Mouse (Mus musculus): ENCODE data around the gene Irs3. TPM values are rescaled to one million over a fixed set of nuclear protein-coding genes. Genes with fewer than 3 reads are reported as not detected.
A peak's percentile ranks its signal among the peaks of the same experiment; 100 is the strongest.

Irs3 gene
- polyA plus RNA-seq, 1 experiment from 2014 or later, result 0.18 TPM

- H3K9me3 ChIP-seq, result no peaks in the 10 kb centered on the region
- no peak overlapping the region for H3K4me3 ChIP-seq
- ATAC-seq (ENCODE audit: insufficient number of reproducible peaks, insufficient read depth, low FRiP score, low TSS enrichment), result no peak
- H3K4me2 ChIP-seq (replicated peaks), result no peak overlapping the region
- H3K27me3 ChIP-seq, result no peaks in the 10 kb centered on the region
- H3K4me1 ChIP-seq, result peaks cover 56% of the 10 kb centered on the region
- WGBS, result 65% methylated on average over 5 of the region's 5 CpGs
- peak overlapping the region; percentile 98; the same call in 1 of the 2 replicates for H3K27ac ChIP-seq
- H3K9ac ChIP-seq, result no peak overlapping the region
- no peaks in the 10 kb centered on the region for H3K36me3 ChIP-seq
These were observed 32.4 kb downstream of the Irs3 start for GRCm38 (mm10) chr5:137613076-137613475.

GRCm38 (mm10) chr5:137611245-137611602, 34.3 kb downstream of the Irs3 start:
- no peaks in the 10 kb centered on the region for H3K27me3 ChIP-seq
- H3K4me3 ChIP-seq, result peak overlapping the region; percentile 36
- H3K9ac ChIP-seq, result peak overlapping the region; percentile 52
- H3K9me3 ChIP-seq, result no peaks in the 10 kb centered on the region
- 3% methylated on average over 6 of the region's 6 CpGs for WGBS
- H3K4me1 ChIP-seq, result peaks cover 63% of the 10 kb centered on the region
- peak overlapping the region; percentile 59 for H3K4me2 ChIP-seq (replicated peaks)
- H3K27ac ChIP-seq, result peak overlapping the region; percentile 98
- ATAC-seq (ENCODE audit: insufficient number of reproducible peaks, insufficient read depth, low FRiP score, low TSS enrichment), result peak; percentile 54
- H3K36me3 ChIP-seq, result peaks cover 14% of the 10 kb centered on the region

DNA sequence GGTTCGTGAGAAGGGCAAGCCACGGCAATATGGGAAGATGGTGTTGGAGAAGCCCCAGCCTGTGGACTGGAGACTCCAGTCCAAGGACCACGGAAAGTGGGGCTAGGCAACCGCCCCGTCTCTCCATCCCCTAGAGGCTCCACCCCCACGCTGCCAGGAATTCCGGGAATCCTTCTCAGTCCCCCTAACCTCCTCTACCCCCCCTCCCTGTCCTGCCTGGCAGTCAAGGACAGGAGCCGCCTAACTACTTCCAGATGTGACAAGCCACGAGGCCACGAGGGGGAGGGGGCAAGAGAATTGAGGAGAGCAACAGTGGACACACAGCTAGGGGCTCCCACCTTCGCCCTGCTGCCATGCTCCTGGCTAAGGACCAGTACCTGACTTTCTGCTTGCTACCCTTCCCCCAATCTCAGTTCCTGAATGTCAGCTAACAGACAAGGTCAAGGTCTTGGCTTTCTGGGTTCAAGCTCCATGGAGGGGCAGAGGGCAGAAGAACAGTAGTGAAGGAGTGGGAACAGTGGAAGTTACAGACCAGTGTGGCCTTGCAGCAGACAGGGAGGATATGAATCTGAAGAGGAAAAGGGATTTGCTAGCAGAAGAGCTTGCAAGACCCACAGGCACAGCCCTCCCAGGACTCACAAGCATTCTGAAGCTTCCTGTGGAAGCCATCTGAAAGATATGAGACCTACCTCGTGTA, 34.8 kb downstream of the Irs3 start:
- peaks cover 63% of the 10 kb centered on the region for H3K4me1 ChIP-seq
- H3K4me2 ChIP-seq (replicated peaks), result peak overlapping the region; percentile 59
- WGBS, result 5% methylated on average over 12 of the region's 12 CpGs
- peak overlapping the region; percentile 98 for H3K27ac ChIP-seq
- H3K9ac ChIP-seq, result peak overlapping the region; percentile 52
- no peaks in the 10 kb centered on the region for H3K27me3 ChIP-seq
- ATAC-seq (ENCODE audit: insufficient number of reproducible peaks, insufficient read depth, low FRiP score, low TSS enrichment), result peak; percentile 57; the same call in 1 of the 2 replicates
- peak overlapping the region; percentile 36 for H3K4me3 ChIP-seq
- no peaks in the 10 kb centered on the region for H3K9me3 ChIP-seq
- peaks cover 19% of the 10 kb centered on the region for H3K36me3 ChIP-seq

DNA sequence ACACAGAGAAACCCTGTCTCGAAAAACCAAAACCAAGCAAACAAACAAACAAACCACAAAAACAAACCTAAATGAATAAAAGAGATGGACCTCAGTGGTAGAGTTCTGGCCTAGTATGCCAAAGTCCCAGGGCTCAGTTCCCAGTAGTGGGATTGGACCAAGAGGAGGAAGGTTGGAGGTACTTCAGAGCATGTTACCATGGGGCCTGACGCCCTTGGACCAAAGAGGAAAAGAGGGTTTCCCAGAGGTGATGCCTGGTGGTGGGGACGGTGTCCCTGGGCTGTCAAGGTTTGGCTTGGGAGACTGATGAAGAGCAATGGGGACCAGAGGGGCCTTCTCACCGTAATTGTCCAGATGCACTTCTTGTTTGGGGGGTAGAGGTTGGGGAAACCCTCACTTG, 35.5 kb downstream of the Irs3 start:
- H3K36me3 ChIP-seq, result peaks cover 26% of the 10 kb centered on the region
- no peaks in the 10 kb centered on the region for H3K27me3 ChIP-seq
- H3K4me1 ChIP-seq, result peaks cover 63% of the 10 kb centered on the region
- H3K9me3 ChIP-seq, result no peaks in the 10 kb centered on the region
- no peak for ATAC-seq (ENCODE audit: insufficient number of reproducible peaks, insufficient read depth, low FRiP score, low TSS enrichment)
- H3K9ac ChIP-seq, result peak overlapping the region; percentile 52
- H3K4me2 ChIP-seq (replicated peaks), result peak overlapping the region; percentile 59
- 39% methylated on average over 4 of the region's 4 CpGs for WGBS
- peak overlapping the region; percentile 36 for H3K4me3 ChIP-seq
- peak overlapping the region; percentile 98 for H3K27ac ChIP-seq

DNA sequence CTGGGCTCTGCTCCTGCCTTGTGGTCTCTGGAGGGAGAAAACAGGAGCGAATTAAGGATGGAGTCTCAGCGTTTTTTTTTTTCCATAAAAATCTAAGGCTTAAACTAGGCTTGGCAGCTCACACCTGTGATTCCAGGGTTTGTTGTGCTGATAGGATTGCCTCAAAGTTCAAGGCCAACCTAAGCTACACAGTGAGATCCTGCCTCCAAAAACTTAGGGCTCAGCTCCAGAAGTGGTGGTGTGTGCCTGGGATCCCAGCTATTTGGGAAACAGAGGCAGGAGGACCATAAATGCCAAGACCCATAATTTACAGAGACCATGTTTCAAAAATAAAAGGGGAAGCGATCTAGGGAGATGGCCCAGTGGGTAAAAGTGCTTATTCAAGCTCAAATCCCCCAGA, 36.2 kb downstream of the Irs3 start:
- H3K9me3 ChIP-seq, result no peaks in the 10 kb centered on the region
- H3K36me3 ChIP-seq, result peaks cover 30% of the 10 kb centered on the region
- WGBS, result 52% methylated on average over 3 of the region's 3 CpGs
- H3K4me2 ChIP-seq (replicated peaks), result peak overlapping the region; percentile 59
- no peaks in the 10 kb centered on the region for H3K27me3 ChIP-seq
- no peak for ATAC-seq (ENCODE audit: insufficient number of reproducible peaks, insufficient read depth, low FRiP score, low TSS enrichment)
- H3K4me3 ChIP-seq, result peak overlapping the region; percentile 29
- peaks cover 63% of the 10 kb centered on the region for H3K4me1 ChIP-seq
- H3K9ac ChIP-seq, result peak overlapping the region; percentile 47
- peak overlapping the region; percentile 98 for H3K27ac ChIP-seq

DNA sequence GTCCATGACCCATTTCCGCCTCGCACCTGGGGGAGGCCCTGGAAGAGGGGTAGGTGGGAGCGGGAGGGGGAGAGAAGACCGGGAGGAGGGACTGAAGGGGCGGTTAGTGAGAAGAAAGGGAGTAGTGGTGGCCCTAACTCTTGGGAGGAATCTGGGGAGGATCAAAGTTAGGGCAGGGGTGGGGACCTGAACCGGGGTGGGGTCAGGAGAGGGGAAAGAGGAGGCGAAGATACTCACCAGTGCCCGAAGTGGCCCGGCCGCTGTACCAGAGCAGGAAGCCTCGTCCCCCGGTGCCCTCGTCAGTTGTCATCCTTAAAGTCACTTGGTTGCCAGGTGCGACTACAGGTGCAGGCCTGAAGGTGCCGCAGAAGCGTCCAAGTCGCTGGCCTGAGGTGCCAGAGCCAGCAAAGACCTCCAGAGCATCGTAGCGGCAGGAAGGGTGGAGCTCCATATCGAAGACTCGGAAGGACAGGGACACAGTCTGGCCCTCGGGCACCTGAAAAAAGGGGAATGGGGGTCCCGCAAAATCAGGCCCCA, 36.8 kb downstream of the Irs3 start:
- Histone ChIP-seq H3K4me1 (peaks cover 63% of the 10 kb centered on the region), H3K27me3 (no peaks in the 10 kb centered on the region), H3K4me2 (replicated peaks) (peak overlapping the region; percentile 59), H3K36me3 (peaks cover 30% of the 10 kb centered on the region), H3K9me3 (no peaks in the 10 kb centered on the region), H3K9ac (peak overlapping the region; percentile 47), H3K4me3 (peak overlapping the region; percentile 29), H3K27ac (peak overlapping the region; percentile 42)
- 10% methylated on average over 22 of the region's 23 CpGs for WGBS
- ATAC-seq (ENCODE audit: insufficient number of reproducible peaks, insufficient read depth, low FRiP score, low TSS enrichment), result no peak

DNA sequence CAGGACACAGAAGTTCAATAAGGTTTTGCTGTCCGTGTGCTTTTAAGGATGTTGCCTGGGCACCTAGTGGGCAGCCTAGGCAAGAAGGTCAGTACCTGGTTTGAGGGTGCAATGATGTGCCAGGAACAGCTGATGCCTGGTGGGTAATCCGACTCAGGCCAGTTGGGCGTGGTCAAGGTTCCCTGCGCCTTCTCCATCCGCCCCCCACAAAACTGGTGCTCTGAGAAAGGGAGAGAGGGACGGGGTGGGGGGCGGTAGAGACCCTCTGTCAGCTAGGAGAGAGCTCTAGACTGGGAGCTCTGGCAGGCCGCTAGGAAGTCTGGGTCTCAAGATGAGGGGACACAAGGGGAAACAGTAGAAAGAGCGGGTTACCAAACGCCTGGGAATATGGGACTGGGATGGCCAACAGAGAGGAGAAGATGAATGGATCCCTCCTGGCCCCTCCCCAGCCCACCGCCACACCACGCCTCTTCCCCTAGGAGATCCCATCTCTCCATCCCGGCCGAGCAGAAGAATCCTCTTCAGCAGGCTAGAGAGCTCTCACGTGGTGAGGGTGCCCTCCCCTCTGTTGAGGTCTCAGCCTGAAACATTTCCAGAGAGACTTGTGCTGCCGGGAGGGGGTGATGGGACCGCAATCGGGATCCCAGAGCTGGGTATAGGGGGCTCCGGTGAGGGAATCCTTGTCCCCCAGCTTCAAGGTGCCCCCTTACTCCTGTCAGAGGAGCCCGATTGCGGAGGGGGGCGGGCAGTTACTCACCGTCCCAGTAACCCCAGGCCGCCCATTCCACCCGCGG, 37.5 kb downstream of the Irs3 start:
- Histone ChIP-seq H3K27me3 (no peaks in the 10 kb centered on the region), H3K4me1 (peaks cover 62% of the 10 kb centered on the region), H3K9ac (peak overlapping the region; percentile 47), H3K4me3 (peak overlapping the region; percentile 29), H3K27ac (peak overlapping the region; percentile 42), H3K36me3 (peaks cover 30% of the 10 kb centered on the region), H3K9me3 (no peaks in the 10 kb centered on the region), H3K4me2 (replicated peaks) (peak overlapping the region; percentile 59)
- 16% methylated on average over 26 of the region's 26 CpGs for WGBS
- ATAC-seq (ENCODE audit: insufficient number of reproducible peaks, insufficient read depth, low FRiP score, low TSS enrichment), result no peak

DNA sequence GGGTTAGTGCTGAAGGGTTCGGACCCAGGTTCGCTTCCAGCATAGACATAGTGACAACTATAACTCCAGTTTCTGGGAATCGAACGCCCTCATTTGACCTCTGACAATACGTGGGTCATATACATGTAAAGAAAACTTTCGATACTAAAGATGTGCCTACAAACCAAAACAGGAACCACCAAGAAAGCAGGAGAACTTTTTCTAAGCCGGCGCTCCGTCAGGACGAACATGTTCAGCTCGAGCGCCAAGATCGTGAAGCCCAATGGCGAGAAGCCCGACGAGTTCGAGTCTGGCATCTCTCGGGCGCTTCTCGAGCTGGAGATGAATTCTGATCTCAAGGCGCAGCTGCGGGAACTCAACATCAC, 44.2 kb downstream of the Irs3 start:
- ATAC-seq (ENCODE audit: insufficient number of reproducible peaks, insufficient read depth, low FRiP score, low TSS enrichment), result 0 out of 2 replicates have a peak, but pooled peaks have one; percentile 0
- H3K36me3 ChIP-seq, result peaks cover 26% of the 10 kb centered on the region
- no peaks in the 10 kb centered on the region for H3K9me3 ChIP-seq
- peak overlapping the region; percentile 64 for H3K4me3 ChIP-seq
- under 1% methylated on average over 22 of the region's 22 CpGs for WGBS
- H3K4me1 ChIP-seq, result peaks cover 27% of the 10 kb centered on the region
- H3K4me2 ChIP-seq (replicated peaks), result peak overlapping the region; percentile 96
- H3K9ac ChIP-seq, result peak overlapping the region; percentile 58
- peak overlapping the region; percentile 69 for H3K27ac ChIP-seq
- H3K27me3 ChIP-seq, result no peaks in the 10 kb centered on the region

DNA sequence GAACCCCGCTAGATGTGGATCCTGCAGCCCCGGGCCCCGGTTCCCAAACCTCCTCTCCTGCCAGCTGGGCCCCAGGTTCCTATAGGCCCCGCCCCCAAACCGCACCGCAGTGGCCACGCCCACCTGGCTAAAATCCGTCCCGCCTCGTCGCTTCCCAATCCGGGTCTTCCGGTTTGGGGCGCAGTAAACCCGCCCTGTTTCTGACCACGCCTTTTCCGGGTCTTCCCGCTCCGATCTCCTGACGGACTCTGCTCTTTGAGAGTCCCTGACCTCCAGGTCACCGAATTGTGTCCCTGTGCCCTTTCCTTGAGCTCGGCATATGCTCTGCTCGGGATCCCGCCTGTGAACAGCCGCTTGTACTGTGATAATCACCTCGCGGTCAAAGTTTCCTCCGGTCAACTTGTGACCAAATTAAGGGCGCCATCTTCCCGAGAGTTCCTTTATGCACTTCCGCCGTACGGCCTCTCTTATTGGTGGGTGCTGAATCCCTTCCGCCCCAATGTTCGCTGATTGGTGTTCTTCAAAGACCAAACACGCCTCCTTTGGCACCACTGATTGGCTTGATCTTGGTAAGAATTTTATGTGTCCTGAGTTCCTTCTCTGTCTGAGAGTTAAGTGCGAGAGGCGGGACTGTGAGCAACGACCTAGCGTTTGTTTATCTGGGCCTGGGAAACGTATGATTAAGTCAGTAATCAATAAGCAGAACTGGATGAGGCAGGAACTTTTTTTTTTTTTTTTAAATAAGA, 44.7 kb downstream of the Irs3 start, which contains the start of gene Mospd3:
TSS of gene Mospd3 (minus strand) at position 440 of the 746 bp plus-strand sequence.
- H3K4me1 ChIP-seq, result peaks cover 27% of the 10 kb centered on the region
- WGBS, result under 1% methylated on average over 41 of the region's 41 CpGs
- peak; percentile 87 for ATAC-seq (ENCODE audit: insufficient number of reproducible peaks, insufficient read depth, low FRiP score, low TSS enrichment)

GRCm38 (mm10) chr5:137600281-137600618, 45.3 kb downstream of the Irs3 start:
- Histone ChIP-seq H3K4me1 (peaks cover 27% of the 10 kb centered on the region), H3K9ac (peak overlapping the region; percentile 74), H3K9me3 (no peaks in the 10 kb centered on the region), H3K27me3 (no peaks in the 10 kb centered on the region), H3K27ac (peak overlapping the region; percentile 71), H3K4me3 (peak overlapping the region; percentile 64), H3K36me3 (peaks cover 15% of the 10 kb centered on the region), H3K4me2 (replicated peaks) (peak overlapping the region; percentile 96)
- no peak; the same call in none of the 2 replicates for ATAC-seq (ENCODE audit: insufficient number of reproducible peaks, insufficient read depth, low FRiP score, low TSS enrichment)
- 4% methylated on average over 19 of the region's 19 CpGs for WGBS

More for the DNA sequence above, 44.7 kb downstream of the Irs3 start, which contains the start of gene Mospd3:
- H3K27me3 ChIP-seq, result no peaks in the 10 kb centered on the region
- peak within 1 kb of the TSS; percentile 83 for H3K27ac ChIP-seq
- H3K9me3 ChIP-seq, result no peaks in the 10 kb centered on the region
- H3K4me3 ChIP-seq, result peak within 1 kb of the TSS; percentile 64
- H3K4me2 ChIP-seq (replicated peaks), result peak within 1 kb of the TSS; percentile 96
- peaks cover 20% of the 10 kb centered on the region for H3K36me3 ChIP-seq
- peak within 1 kb of the TSS; percentile 74 for H3K9ac ChIP-seq

DNA sequence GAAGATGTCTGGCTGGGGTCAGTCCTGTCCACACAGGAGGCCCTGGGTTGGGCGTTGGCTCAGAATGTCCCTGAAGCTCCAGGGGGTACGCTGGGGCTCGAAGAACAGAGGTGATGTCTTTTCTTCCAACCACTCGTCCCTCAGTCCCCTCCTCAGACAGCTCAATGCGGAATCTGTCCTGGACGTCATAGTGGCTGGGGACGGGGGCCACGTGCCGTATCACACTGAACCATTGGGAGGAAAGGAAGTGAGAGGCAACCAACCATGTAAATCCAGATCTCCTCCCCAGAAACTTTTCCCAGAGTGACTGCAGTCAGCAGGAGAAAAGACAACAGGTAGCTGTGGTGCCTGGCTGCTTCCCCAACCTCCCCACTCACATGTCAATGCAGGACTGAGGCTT, 45.9 kb downstream of the Irs3 start:
- Histone ChIP-seq H3K4me3 (peak overlapping the region; percentile 64), H3K36me3 (peaks cover 9% of the 10 kb centered on the region), H3K27ac (no peak overlapping the region; the same call in 1 of the 2 replicates), H3K4me2 (replicated peaks) (peak overlapping the region; percentile 96), H3K27me3 (no peaks in the 10 kb centered on the region), H3K9ac (peak overlapping the region; percentile 74; the same call in 1 of the 2 replicates), H3K9me3 (no peaks in the 10 kb centered on the region), H3K4me1 (peaks cover 27% of the 10 kb centered on the region)
- ATAC-seq (ENCODE audit: insufficient number of reproducible peaks, insufficient read depth, low FRiP score, low TSS enrichment), result no peak
- 58% methylated on average over 9 of the region's 9 CpGs for WGBS

All from embryonic facial prominence, embryonic 12.5 days (tissue).